Mouse (Mus musculus) frontal cortex, postnatal 25 days (tissue): ENCODE results near the gene Zhx3.

ENCODE experiments used
- DNase-seq, 2 experiments: peaks; one replicate each; pipeline ENCODE4 v3.0.0; 2022; ENCODE audit warnings: low spot score in 2 of 2

The Zhx3 gene

GRCm38 (mm10) chr2:160729851-160730796 lies 142.7 kb downstream of the Zhx3 start:
- no peak for DNase-seq

- no peak for DNase-seq
Measured at GRCm38 (mm10) chr2:160729436-160729835, 143.4 kb downstream of the Zhx3 start.

- DNase-seq = no peak
Measured at GRCm38 (mm10) chr2:160728972-160729371, 143.8 kb downstream of the Zhx3 start.

- DNase-seq = no peak
Measured at GRCm38 (mm10) chr2:160725877-160726864, 146.6 kb downstream of the Zhx3 start.

GRCm38 (mm10) chr2:160724536-160724935 lies 148.3 kb downstream of the Zhx3 start:
- DNase-seq = no peak

- DNase-seq = no peak
Measured at GRCm38 (mm10) chr2:160723613-160724375, 149.0 kb downstream of the Zhx3 start.

GRCm38 (mm10) chr2:160722714-160723113 lies 150.1 kb downstream of the Zhx3 start:
- no peak for DNase-seq

- no peak for DNase-seq
Measured at GRCm38 (mm10) chr2:160718811-160719210, 154.0 kb downstream of the Zhx3 start.

GRCm38 (mm10) chr2:160717269-160717668 lies 155.5 kb downstream of the Zhx3 start:
- DNase-seq = no peak

GRCm38 (mm10) chr2:160715463-160716030 lies 157.3 kb downstream of the Zhx3 start:
- no peak for DNase-seq

- DNase-seq = no peak
Measured at GRCm38 (mm10) chr2:160707673-160708072, 165.1 kb downstream of the Zhx3 start.

- no peak for DNase-seq
Measured at GRCm38 (mm10) chr2:160702824-160703223, 170.0 kb downstream of the Zhx3 start.

GRCm38 (mm10) chr2:160701603-160702002 lies 171.2 kb downstream of the Zhx3 start:
- DNase-seq = no peak

- DNase-seq = no peak
Measured at GRCm38 (mm10) chr2:160700271-160700670, 172.5 kb downstream of the Zhx3 start.
